Mouse (Mus musculus) olfactory bulb, adult 2 months (tissue): ENCODE results near the gene Smtnl1. TPM values are rescaled to one million over a fixed set of nuclear protein-coding genes. Genes with fewer than 3 reads are reported as not detected.

ENCODE experiments used
- H3K27ac ChIP-seq: fragments of 200-500 bp; 2 replicates; pipeline ENCODE4 v1.5.1; 2012; ENCODE audit warnings: low read depth, low read length; ENCODE audit not compliant: insufficient read depth
- H3K4me1 ChIP-seq: fragments of 200-500 bp; 2 replicates; pipeline ENCODE4 v1.6.1; 2012; ENCODE audit warnings: low read length; ENCODE audit not compliant: control insufficient read depth, insufficient read depth
- H3K4me3 ChIP-seq: fragments of 200-500 bp; 2 replicates; pipeline ENCODE4 v1.5.1; 2012; ENCODE audit warnings: mild to moderate bottlenecking, low read depth, low read length, moderate library complexity; ENCODE audit not compliant: insufficient read depth
- CTCF ChIP-seq: fragments of 200-500 bp; IDR thresholded peaks from 2 replicates; pipeline ENCODE4 v1.5.1; 2012; ENCODE audit warnings: low read depth, mild to moderate bottlenecking, low read length, moderate library complexity; ENCODE audit not compliant: insufficient read depth
- POLR2A ChIP-seq: fragments of 200-500 bp; IDR thresholded peaks from 2 replicates; pipeline ENCODE4 v1.6.1; 2012; ENCODE audit warnings: mild to moderate bottlenecking, low read depth, low read length, moderate library complexity; ENCODE audit not compliant: insufficient read depth
- WGBS: fragments of 180-500 bp; shearing (Covaris S2); methylation state at CpG from one replicate; pipeline ENCODE4 v1.1.7; 2018; 5-methylcytosine and 5-hydroxymethylcytosine counted together
- polyA plus RNA-seq: library from polyadenylated mRNA; stranded (reverse); fragments of >200 nt; gene quantifications from 2 replicates; pipeline ENCODE4 v1.2.4, GENCODE M21; 2012; ENCODE audit warnings: low replicate concordance; ENCODE audit not compliant: missing spikeins, insufficient read depth, insufficient read length

Smtnl1 gene
- not detected in 2 replicates for polyA plus RNA-seq

GRCm38 (mm10) chr2:84822552-84822951 lies at the start of gene Smtnl1:
TSS of gene Smtnl1 (minus strand) at chr2:84822652.
- 66% methylated on average over 13 of the region's 13 CpGs for WGBS
- Histone ChIP-seq H3K27ac (no peak within 1 kb of the TSS), H3K4me1 (peaks cover 2% of the 10 kb centered on the region; the same call in 1 of the 2 replicates), H3K4me3 (no peak within 1 kb of the TSS)
- no peak for TF ChIP-seq POLR2A
- no peak for TF ChIP-seq CTCF

- WGBS = 73% methylated on average over 4 of the region's 4 CpGs
- H3K4me3 ChIP-seq = no peak overlapping the region
Measured at GRCm38 (mm10) chr2:84870623-84871160, 48.2 kb upstream of the Smtnl1 start.

GRCm38 (mm10) chr2:84868977-84869376 lies 46.5 kb upstream of the Smtnl1 start:
- H3K27ac ChIP-seq = no peak overlapping the region
- H3K4me3 ChIP-seq = no peak overlapping the region
- WGBS = 55% methylated on average over 2 of the region's 2 CpGs
- H3K4me1 ChIP-seq = peaks cover 21% of the 10 kb centered on the region
- TF ChIP-seq CTCF (no peak), POLR2A (no peak)

More at GRCm38 (mm10) chr2:84870623-84871160, 48.2 kb upstream of the Smtnl1 start:
- TF ChIP-seq CTCF (no peak), POLR2A (no peak)
- Histone ChIP-seq H3K27ac (no peak overlapping the region), H3K4me1 (peaks cover 18% of the 10 kb centered on the region)

DNA sequence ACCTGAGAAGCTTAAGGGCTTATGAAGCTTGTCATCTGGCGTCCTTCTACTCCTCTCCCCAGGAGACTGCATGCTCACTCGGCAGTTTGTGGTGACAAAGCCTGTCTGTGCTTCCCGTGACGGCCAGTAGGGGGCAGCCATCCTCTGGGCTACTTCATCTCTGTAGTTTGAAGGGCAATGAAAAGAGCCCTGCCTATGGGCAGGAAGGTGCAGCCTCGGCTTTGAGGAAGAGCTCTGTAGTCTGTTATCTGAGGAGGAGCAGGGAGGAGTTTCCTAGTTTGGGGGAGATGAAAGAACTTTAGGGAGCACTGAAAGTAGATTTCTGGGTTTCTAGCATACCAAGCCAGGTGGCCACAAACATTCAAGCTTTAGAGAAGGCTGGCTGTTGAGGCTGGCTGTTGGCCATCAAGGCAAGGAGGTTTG lies 46.1 kb upstream of the Smtnl1 start:
- Histone ChIP-seq H3K27ac (no peak overlapping the region), H3K4me3 (no peak overlapping the region), H3K4me1 (peaks cover 21% of the 10 kb centered on the region)
- 16% methylated on average over 5 of the region's 5 CpGs for WGBS
- TF ChIP-seq POLR2A = no peak
- peak; percentile 37; the same call in 1 of the 2 replicates for TF ChIP-seq CTCF

DNA sequence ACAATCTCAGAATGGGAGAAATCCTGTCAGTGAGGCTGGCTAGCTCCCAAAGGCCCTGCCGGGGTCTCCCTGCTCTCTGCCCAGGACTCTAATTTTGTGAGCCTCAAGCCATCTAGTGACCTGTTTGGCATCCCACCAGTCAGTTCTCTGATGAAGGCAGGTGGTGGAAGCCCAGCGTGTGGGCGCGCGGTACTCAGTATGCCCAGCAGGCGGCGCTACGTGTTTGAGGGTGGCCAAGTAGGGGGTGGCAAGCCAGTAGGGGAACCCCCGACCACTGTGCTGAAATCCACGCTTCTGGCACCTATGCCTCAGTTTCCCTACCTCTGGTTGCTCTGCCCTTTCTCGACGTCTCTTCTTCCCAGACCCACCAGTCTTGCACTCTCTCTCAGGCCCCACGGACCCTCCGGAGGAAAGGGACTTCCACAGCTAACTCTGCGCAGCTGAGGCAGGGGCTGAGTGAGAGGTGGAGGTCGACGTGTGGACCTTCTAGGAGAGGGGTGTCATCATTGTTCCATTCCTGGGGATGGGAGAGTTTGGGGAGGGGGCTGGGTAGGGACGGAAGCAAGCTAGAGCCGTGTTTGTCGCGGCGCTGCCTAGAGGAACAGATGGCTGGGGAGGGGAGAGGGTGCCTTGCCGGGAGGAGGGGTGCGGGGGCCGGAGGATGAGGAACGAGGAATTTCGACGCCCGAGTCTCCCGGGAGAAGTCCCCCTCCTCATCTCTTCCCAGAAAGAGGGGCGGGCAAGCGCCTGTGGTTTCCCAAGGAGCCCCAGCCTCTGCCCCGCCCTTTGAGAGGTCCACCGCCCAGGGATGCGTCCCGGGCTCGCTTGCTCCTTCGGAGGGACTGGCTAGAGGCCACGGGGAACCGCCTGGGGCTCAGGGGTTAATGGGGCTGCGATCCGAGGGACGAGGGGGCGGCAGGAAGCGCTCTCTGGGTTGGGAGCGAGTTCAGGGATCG lies 43.4 kb upstream of the Smtnl1 start:
- 1% methylated on average over 47 of the region's 47 CpGs for WGBS
- H3K4me3 ChIP-seq = peak overlapping the region; percentile 23
- peaks cover 11% of the 10 kb centered on the region for H3K4me1 ChIP-seq
- no peak for TF ChIP-seq POLR2A
- peak; percentile 54 for TF ChIP-seq CTCF
- H3K27ac ChIP-seq = no peak overlapping the region

GRCm38 (mm10) chr2:84862231-84862630 lies 39.8 kb upstream of the Smtnl1 start:
- no peak overlapping the region for H3K27ac ChIP-seq
- TF ChIP-seq POLR2A = no peak
- TF ChIP-seq CTCF = no peak
- H3K4me3 ChIP-seq = no peak overlapping the region
- WGBS = 92% methylated on average over 3 of the region's 3 CpGs
- peaks cover 11% of the 10 kb centered on the region for H3K4me1 ChIP-seq

DNA sequence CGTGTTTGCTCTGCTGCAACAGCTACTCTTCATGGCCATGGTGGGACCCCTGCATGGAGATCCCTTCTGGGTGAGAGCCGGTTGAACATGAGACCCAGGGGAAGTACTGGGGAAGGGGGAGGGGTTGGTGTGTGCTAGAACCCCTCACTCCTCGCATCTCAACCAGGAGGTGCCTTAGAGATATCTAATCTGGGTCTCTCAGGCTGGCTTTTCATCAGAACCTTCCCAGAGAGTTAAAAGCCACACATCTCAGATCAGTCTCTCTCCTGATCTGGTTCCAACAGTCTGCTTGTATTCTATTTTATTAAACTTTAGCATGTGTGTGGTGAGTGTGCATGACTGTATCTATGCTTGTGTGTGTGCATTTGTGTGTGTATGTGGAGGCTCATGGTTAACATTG lies 39.0 kb upstream of the Smtnl1 start:
- no peak overlapping the region for H3K4me3 ChIP-seq
- no peak overlapping the region for H3K27ac ChIP-seq
- WGBS = 90% methylated on average over 3 of the region's 3 CpGs
- no peak for TF ChIP-seq CTCF
- no peak for TF ChIP-seq POLR2A
- peaks cover 10% of the 10 kb centered on the region for H3K4me1 ChIP-seq

DNA sequence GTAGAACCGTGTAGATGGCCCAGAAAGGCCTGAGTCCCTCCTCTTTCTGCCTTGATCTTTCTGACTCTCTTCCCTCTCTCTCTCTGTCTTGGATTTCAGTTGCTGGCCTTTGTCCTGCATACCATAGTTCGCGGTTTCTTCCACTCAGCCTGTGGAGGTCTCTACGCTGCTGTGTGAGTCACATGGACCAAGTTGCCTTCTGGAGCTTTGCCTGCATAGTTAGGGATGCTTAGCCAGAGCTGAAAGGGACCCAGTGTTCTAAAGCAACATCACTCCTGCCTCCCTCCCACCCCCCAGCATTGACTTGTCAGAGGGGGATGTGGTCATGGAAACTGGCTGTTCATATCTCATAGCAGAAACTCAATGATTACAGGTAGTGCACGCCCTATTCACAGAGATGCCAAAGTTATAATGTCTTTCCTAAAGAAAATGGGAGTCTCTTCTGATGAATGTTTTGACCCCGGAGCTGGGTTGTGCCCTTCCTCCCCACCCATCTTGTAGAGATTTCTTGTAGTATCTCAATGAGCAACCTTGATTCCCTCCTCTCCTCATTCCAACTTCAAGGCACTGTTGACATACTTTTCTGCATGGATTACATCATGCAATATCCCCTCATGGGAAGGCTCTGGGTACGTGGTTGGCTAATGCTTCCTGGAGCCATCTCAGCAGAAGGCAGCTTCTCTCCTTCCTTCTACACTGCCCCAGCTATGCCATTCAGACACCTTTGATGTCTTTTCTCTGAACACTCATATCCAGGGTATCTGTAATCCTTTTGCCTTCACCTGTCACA lies 37.7 kb upstream of the Smtnl1 start:
- no peak overlapping the region for H3K27ac ChIP-seq
- no peak overlapping the region for H3K4me3 ChIP-seq
- TF ChIP-seq POLR2A = no peak
- no peak for TF ChIP-seq CTCF
- 70% methylated on average over 7 of the region's 7 CpGs for WGBS
- H3K4me1 ChIP-seq = no peaks in the 10 kb centered on the region
